Mouse (Mus musculus): ENCODE results near the gene Adamts18. TPM values are rescaled to one million over a fixed set of nuclear protein-coding genes. Genes with fewer than 3 reads are reported as not detected.
"Not testable (repeated sequence)": the region's sequence is repeated elsewhere in the genome, so short reads cannot be mapped to it uniquely, and the experiment has no call there.

The Adamts18 gene
- polyA plus RNA-seq, 1 experiment from 2014 or later, result 0.79 TPM

DNA sequence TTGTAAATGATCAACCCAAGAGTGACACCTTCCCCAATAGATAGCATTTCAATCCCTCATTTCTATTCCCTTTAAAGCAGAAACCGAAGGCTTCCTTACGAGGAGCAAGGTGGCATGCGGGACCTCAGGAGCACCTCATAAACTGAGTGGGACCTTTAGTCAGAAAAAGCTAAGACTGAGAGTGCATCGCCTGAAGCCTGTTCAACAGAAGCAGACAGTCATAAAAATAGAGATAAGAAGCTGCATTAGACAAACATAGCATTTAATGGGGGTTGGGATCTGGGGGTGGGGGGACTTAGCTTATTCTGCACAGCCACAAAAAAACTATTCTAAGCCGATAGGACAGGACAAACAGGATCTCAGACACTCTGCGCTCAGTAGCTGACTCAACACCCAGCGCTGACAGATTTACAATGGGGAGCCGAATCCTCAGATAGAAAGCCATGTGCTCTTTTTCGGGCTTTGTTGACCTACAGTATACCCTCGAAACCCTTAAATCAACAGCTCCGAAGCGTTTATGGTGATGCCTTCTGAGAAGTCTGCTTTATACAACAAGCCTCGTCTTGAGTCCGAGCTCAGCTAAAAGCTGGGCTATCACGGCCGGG lies 27.5 kb downstream of the Adamts18 start:
- no peak overlapping the region for H3K9ac ChIP-seq (ENCODE audit: low read length)
- no peak for ATAC-seq (replicated peaks; ENCODE audit: extremely low read depth, insufficient read depth, low FRiP score)
- no peaks in the 10 kb centered on the region for H3K36me3 ChIP-seq (ENCODE audit: control insufficient read depth, insufficient read depth)
- WGBS, result 40% methylated on average over 16 of the region's 16 CpGs
- H3K9me3 ChIP-seq (replicated peaks; ENCODE audit: control insufficient read depth, low read length), result no peaks in the 10 kb centered on the region
- H3K27ac ChIP-seq (ENCODE audit: low read length), result no peak overlapping the region
- no peak overlapping the region for H3K4me3 ChIP-seq (ENCODE audit: low read length)
- H3K4me2 ChIP-seq (ENCODE audit: low read depth, low read length), result no peak overlapping the region
- no peaks in the 10 kb centered on the region for H3K4me1 ChIP-seq (ENCODE audit: control insufficient read depth, insufficient read depth, low read length)
- H3K27me3 ChIP-seq (ENCODE audit: control insufficient read depth, insufficient read depth, low read length), result no peaks in the 10 kb centered on the region

DNA sequence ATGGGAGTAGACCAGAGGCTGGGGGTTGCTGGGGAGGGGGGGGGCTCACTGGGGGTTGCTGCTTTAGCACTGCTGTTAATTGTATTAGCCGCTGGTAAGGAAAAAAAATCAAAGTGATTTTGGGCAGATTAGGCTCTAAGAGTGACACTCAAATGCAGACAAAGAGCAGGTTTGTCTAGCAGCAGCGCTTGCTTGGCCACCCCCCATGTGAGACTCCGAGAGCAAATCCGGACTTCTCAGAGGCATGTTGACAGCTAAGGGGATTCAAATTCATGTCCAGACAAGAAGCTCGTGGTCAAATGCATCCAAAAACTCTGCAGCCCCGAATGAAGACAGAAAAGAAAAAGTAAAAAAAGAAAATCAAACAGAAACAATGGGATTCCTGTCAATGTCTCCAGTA lies 34.6 kb downstream of the Adamts18 start:
- no peak for ATAC-seq (replicated peaks; ENCODE audit: extremely low read depth, insufficient read depth, low FRiP score)
- Histone ChIP-seq H3K9me3 (replicated peaks; ENCODE audit: control insufficient read depth, low read length) (0 out of 2 replicates have a peak, but pooled peaks cover 2% of the 10 kb centered on the region), H3K4me1 (ENCODE audit: control insufficient read depth, insufficient read depth, low read length) (no peaks in the 10 kb centered on the region), H3K9ac (ENCODE audit: low read length) (no peak overlapping the region), H3K27ac (ENCODE audit: low read length) (no peak overlapping the region), H3K27me3 (ENCODE audit: control insufficient read depth, insufficient read depth, low read length) (no peaks in the 10 kb centered on the region), H3K4me2 (ENCODE audit: low read depth, low read length) (no peak overlapping the region), H3K36me3 (ENCODE audit: control insufficient read depth, insufficient read depth) (no peaks in the 10 kb centered on the region), H3K4me3 (ENCODE audit: low read length) (no peak overlapping the region)
- WGBS, result 43% methylated on average over 6 of the region's 6 CpGs

DNA sequence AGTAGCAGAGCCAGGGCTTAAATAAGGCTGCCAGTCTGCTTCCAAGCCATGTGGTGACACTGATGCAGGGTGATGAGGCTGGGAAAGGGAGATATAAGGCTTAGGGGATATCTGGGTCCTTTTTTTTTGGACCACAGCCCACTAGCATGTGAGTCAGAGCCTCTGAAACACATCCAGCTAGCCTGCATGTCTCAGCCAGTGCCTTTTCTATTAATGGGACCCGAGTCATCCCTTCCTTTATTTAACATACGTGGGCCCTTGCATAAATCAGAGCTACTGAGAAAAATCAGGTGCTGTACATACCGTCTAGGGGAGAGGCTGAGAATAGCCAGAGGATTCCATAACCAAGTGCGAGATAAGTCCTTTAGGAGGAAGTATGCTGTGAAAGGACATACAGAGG lies 37.0 kb downstream of the Adamts18 start:
- 0 out of 2 replicates have a peak, but pooled peaks cover 2% of the 10 kb centered on the region for H3K9me3 ChIP-seq (replicated peaks; ENCODE audit: control insufficient read depth, low read length)
- H3K4me1 ChIP-seq (ENCODE audit: control insufficient read depth, insufficient read depth, low read length), result no peaks in the 10 kb centered on the region
- H3K9ac ChIP-seq (ENCODE audit: low read length), result no peak overlapping the region
- H3K27ac ChIP-seq (ENCODE audit: low read length), result no peak overlapping the region
- 41% methylated on average over 4 of the region's 4 CpGs for WGBS
- H3K4me2 ChIP-seq (ENCODE audit: low read depth, low read length), result no peak overlapping the region
- H3K4me3 ChIP-seq (ENCODE audit: low read length), result no peak overlapping the region
- ATAC-seq (replicated peaks; ENCODE audit: extremely low read depth, insufficient read depth, low FRiP score), result no peak; the same call in 1 of the 2 replicates
- no peaks in the 10 kb centered on the region for H3K36me3 ChIP-seq (ENCODE audit: control insufficient read depth, insufficient read depth)
- no peaks in the 10 kb centered on the region for H3K27me3 ChIP-seq (ENCODE audit: control insufficient read depth, insufficient read depth, low read length)

- Histone ChIP-seq H3K27me3 (ENCODE audit: control insufficient read depth, insufficient read depth, low read length) (no peaks in the 10 kb centered on the region), H3K9ac (ENCODE audit: low read length) (no peak overlapping the region), H3K36me3 (ENCODE audit: control insufficient read depth, insufficient read depth) (no peaks in the 10 kb centered on the region), H3K4me1 (ENCODE audit: control insufficient read depth, insufficient read depth, low read length) (no peaks in the 10 kb centered on the region), H3K27ac (ENCODE audit: low read length) (no peak overlapping the region), H3K4me3 (ENCODE audit: low read length) (no peak overlapping the region), H3K9me3 (replicated peaks; ENCODE audit: control insufficient read depth, low read length) (no peaks in the 10 kb centered on the region), H3K4me2 (ENCODE audit: low read depth, low read length) (no peak overlapping the region)
- WGBS, result 65% methylated on average over 5 of the region's 5 CpGs
- ATAC-seq (replicated peaks; ENCODE audit: extremely low read depth, insufficient read depth, low FRiP score), result no peak
Observed at GRCm38 (mm10) chr8:113809929-113810328, 38.6 kb downstream of the Adamts18 start.

GRCm38 (mm10) chr8:113803830-113804611 lies 44.5 kb downstream of the Adamts18 start:
- Histone ChIP-seq H3K9ac (ENCODE audit: low read length) (no peak overlapping the region), H3K4me2 (ENCODE audit: low read depth, low read length) (no peak overlapping the region), H3K4me1 (ENCODE audit: control insufficient read depth, insufficient read depth, low read length) (no peaks in the 10 kb centered on the region), H3K9me3 (replicated peaks; ENCODE audit: control insufficient read depth, low read length) (no peaks in the 10 kb centered on the region), H3K27ac (ENCODE audit: low read length) (no peak overlapping the region), H3K36me3 (ENCODE audit: control insufficient read depth, insufficient read depth) (no peaks in the 10 kb centered on the region), H3K4me3 (ENCODE audit: low read length) (no peak overlapping the region), H3K27me3 (ENCODE audit: control insufficient read depth, insufficient read depth, low read length) (no peaks in the 10 kb centered on the region)
- WGBS, result 80% methylated on average over 12 of the region's 12 CpGs
- no peak for ATAC-seq (replicated peaks; ENCODE audit: extremely low read depth, insufficient read depth, low FRiP score)

GRCm38 (mm10) chr8:113801551-113801950 lies 47.0 kb downstream of the Adamts18 start:
- no peak overlapping the region for H3K27ac ChIP-seq (ENCODE audit: low read length)
- no peaks in the 10 kb centered on the region for H3K36me3 ChIP-seq (ENCODE audit: control insufficient read depth, insufficient read depth)
- no peak overlapping the region for H3K4me2 ChIP-seq (ENCODE audit: low read depth, low read length)
- H3K27me3 ChIP-seq (ENCODE audit: control insufficient read depth, insufficient read depth, low read length), result no peaks in the 10 kb centered on the region
- no peaks in the 10 kb centered on the region for H3K4me1 ChIP-seq (ENCODE audit: control insufficient read depth, insufficient read depth, low read length)
- no peak overlapping the region for H3K4me3 ChIP-seq (ENCODE audit: low read length)
- ATAC-seq (replicated peaks; ENCODE audit: extremely low read depth, insufficient read depth, low FRiP score), result no peak
- no peaks in the 10 kb centered on the region for H3K9me3 ChIP-seq (replicated peaks; ENCODE audit: control insufficient read depth, low read length)
- no peak overlapping the region for H3K9ac ChIP-seq (ENCODE audit: low read length)
- 64% methylated on average over 5 of the region's 5 CpGs for WGBS

- not testable (repeated sequence) for H3K9ac ChIP-seq (ENCODE audit: low read length); H3K27me3 ChIP-seq (ENCODE audit: control insufficient read depth, insufficient read depth, low read length); H3K9me3 ChIP-seq (replicated peaks; ENCODE audit: control insufficient read depth, low read length); H3K4me2 ChIP-seq (ENCODE audit: low read depth, low read length); ATAC-seq (replicated peaks; ENCODE audit: extremely low read depth, insufficient read depth, low FRiP score); H3K4me1 ChIP-seq (ENCODE audit: control insufficient read depth, insufficient read depth, low read length); H3K4me3 ChIP-seq (ENCODE audit: low read length); H3K27ac ChIP-seq (ENCODE audit: low read length); H3K36me3 ChIP-seq (ENCODE audit: control insufficient read depth, insufficient read depth)
- no CpG with 5 or more reads among the region's 5 CpGs for WGBS
Observed at GRCm38 (mm10) chr8:113800556-113800955, 48.0 kb downstream of the Adamts18 start.

GRCm38 (mm10) chr8:113799550-113799949 lies 49.0 kb downstream of the Adamts18 start:
- Histone ChIP-seq H3K9ac (ENCODE audit: low read length) (no peak overlapping the region), H3K4me2 (ENCODE audit: low read depth, low read length) (no peak overlapping the region), H3K36me3 (ENCODE audit: control insufficient read depth, insufficient read depth) (no peaks in the 10 kb centered on the region), H3K27me3 (ENCODE audit: control insufficient read depth, insufficient read depth, low read length) (no peaks in the 10 kb centered on the region), H3K9me3 (replicated peaks; ENCODE audit: control insufficient read depth, low read length) (no peaks in the 10 kb centered on the region), H3K4me1 (ENCODE audit: control insufficient read depth, insufficient read depth, low read length) (no peaks in the 10 kb centered on the region), H3K27ac (ENCODE audit: low read length) (no peak overlapping the region), H3K4me3 (ENCODE audit: low read length) (no peak overlapping the region)
- WGBS, result no CpG with 5 or more reads among the region's 5 CpGs
- no peak for ATAC-seq (replicated peaks; ENCODE audit: extremely low read depth, insufficient read depth, low FRiP score)

DNA sequence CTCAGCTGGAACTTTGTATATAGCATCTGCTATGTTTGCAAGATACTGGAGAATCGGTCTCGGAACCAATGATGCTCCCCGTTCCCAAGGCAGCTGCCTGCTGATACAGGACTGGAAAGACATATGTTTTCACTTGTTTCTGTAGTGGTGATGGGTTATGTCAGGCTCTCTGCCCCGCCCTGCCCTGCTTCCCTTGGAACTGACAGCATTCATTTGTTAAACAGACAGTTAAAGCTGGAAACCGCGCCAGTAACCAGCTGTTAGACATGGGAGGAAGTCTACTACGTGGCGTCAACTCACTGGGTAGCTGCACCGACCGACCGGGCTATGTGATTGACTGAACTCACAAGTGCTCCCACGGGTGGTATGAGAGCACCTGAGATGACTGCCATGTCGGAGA lies 56.7 kb downstream of the Adamts18 start:
- H3K9ac ChIP-seq (ENCODE audit: low read length), result no peak overlapping the region

More for the DNA sequence above, 56.7 kb downstream of the Adamts18 start:
- Histone ChIP-seq H3K9me3 (replicated peaks; ENCODE audit: control insufficient read depth, low read length) (no peaks in the 10 kb centered on the region), H3K4me3 (ENCODE audit: low read length) (no peak overlapping the region), H3K4me1 (ENCODE audit: control insufficient read depth, insufficient read depth, low read length) (no peaks in the 10 kb centered on the region), H3K27ac (ENCODE audit: low read length) (no peak overlapping the region), H3K27me3 (ENCODE audit: control insufficient read depth, insufficient read depth, low read length) (no peaks in the 10 kb centered on the region), H3K36me3 (ENCODE audit: control insufficient read depth, insufficient read depth) (no peaks in the 10 kb centered on the region), H3K4me2 (ENCODE audit: low read depth, low read length) (no peak overlapping the region)
- WGBS, result no CpG with 5 or more reads among the region's 13 CpGs
- no peak for ATAC-seq (replicated peaks; ENCODE audit: extremely low read depth, insufficient read depth, low FRiP score)
